Mouse (Mus musculus) kidney, embryonic 16.5 days (tissue): ENCODE results near the gene Mgrn1. TPM values are rescaled to one million over a fixed set of nuclear protein-coding genes. Genes with fewer than 3 reads are reported as not detected.

Experiments used
- ATAC-seq: fragments of 200-750 bp; cut with Nextera tagmentation; 2 replicates; pipeline ENCODE4 v1.8.0; 2017; ENCODE audit warnings: moderate TSS enrichment; ENCODE audit not compliant: low FRiP score, low TSS enrichment
- H3K27ac ChIP-seq: fragments of 300-500 bp; sonication (generic); 2 replicates; pipeline ENCODE4 v1.5.1; 2014; ENCODE audit warnings: low read length
- H3K27me3 ChIP-seq: fragments of 300-500 bp; sonication (generic); 2 replicates; pipeline ENCODE4 v1.6.1; 2014; ENCODE audit warnings: low read length, control low read depth, mixed read lengths; ENCODE audit not compliant: insufficient read depth
- H3K36me3 ChIP-seq: fragments of 300-500 bp; sonication (generic); 2 replicates; pipeline ENCODE4 v1.6.1; 2014; ENCODE audit warnings: low read length, control low read depth, mixed read lengths; ENCODE audit not compliant: insufficient read depth
- H3K4me1 ChIP-seq: fragments of 300-500 bp; sonication (generic); 2 replicates; pipeline ENCODE4 v1.6.1; 2014; ENCODE audit warnings: low read length, control low read depth, mixed read lengths; ENCODE audit not compliant: insufficient read depth
- H3K4me2 ChIP-seq: fragments of 300-500 bp; sonication (generic); replicated peaks from 2 replicates; pipeline ENCODE4 v1.6.1; 2014; ENCODE audit warnings: low read depth, low read length
- H3K4me3 ChIP-seq: fragments of 300-500 bp; sonication (generic); 2 replicates; pipeline ENCODE4 v1.5.1; 2014; ENCODE audit warnings: mild to moderate bottlenecking, low read length
- H3K9ac ChIP-seq: fragments of 300-500 bp; sonication (generic); replicated peaks from 2 replicates; pipeline ENCODE4 v1.6.1; 2014; ENCODE audit warnings: low read length
- H3K9me3 ChIP-seq: fragments of 300-500 bp; sonication (generic); 2 replicates; pipeline ENCODE4 v1.6.1; 2016; ENCODE audit warnings: low read length, control low read depth
- WGBS: fragments of 180-500 bp; shearing (Covaris S2); extraction: QIAGEN DNeasy Blood & Tissue Kit; methylation state at CpG from one replicate; pipeline ENCODE4 v1.1.7; 2014; 5-methylcytosine and 5-hydroxymethylcytosine counted together
- polyA plus RNA-seq: library from polyadenylated mRNA; unstranded; fragments of >200 nt; fragmentation: Nextera tagmentation; extraction: Ambion mirVana; gene quantifications from 2 replicates; pipeline ENCODE4 v1.2.1, GENCODE M21; 2015

The Mgrn1 gene
- polyA plus RNA-seq: 113 and 117 TPM in 2 replicates

- WGBS: under 1% methylated on average over 53 of the region's 74 CpGs
- Histone ChIP-seq H3K4me3 (peak within 1 kb of the TSS; percentile 91), H3K36me3 (no peaks in the 10 kb centered on the region), H3K9me3 (no peaks in the 10 kb centered on the region), H3K4me2 (peak within 1 kb of the TSS; percentile 76), H3K4me1 (peaks cover 31% of the 10 kb centered on the region), H3K27ac (peak within 1 kb of the TSS; percentile 94), H3K9ac (peak within 1 kb of the TSS; percentile 96), H3K27me3 (no peaks in the 10 kb centered on the region)
- ATAC-seq: peak; percentile 90
These were observed at the start of gene Mgrn1 for GRCm38 (mm10) chr16:4885760-4886689. Mgrn1 (plus strand) TSS chr16:4886249.

DNA sequence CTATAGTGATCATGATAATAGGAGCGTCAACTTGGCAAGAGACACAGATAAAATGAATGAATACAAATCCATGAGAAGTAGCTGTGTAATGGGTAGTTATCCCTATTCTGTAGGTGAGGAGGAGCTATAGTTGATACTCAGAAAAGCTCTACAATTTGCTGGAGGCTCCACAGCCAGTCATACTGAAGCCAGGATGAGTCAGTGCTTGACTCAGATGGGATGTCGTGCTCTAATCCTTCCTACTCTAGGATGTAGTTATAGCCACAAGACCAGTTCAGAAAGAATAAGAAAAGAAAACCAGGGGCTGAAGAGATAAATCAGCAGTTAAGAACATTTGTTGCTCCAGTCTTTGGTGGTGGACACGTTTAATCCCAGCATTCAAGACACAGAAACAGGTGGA lies 48.4 kb upstream of the Mgrn1 start:
- no peak overlapping the region for H3K4me3 ChIP-seq
- H3K4me2 ChIP-seq: no peak overlapping the region
- ATAC-seq: no peak
- no peak overlapping the region for H3K27ac ChIP-seq
- H3K36me3 ChIP-seq: no peaks in the 10 kb centered on the region
- H3K9me3 ChIP-seq: no peaks in the 10 kb centered on the region
- H3K27me3 ChIP-seq: no peaks in the 10 kb centered on the region
- H3K9ac ChIP-seq: no peak overlapping the region
- WGBS: 82% methylated on average over 3 of the region's 3 CpGs
- H3K4me1 ChIP-seq: no peaks in the 10 kb centered on the region

GRCm38 (mm10) chr16:4839552-4839951 lies 46.5 kb upstream of the Mgrn1 start:
- no peak for ATAC-seq
- Histone ChIP-seq H3K4me2 (no peak overlapping the region), H3K4me3 (no peak overlapping the region), H3K27me3 (no peaks in the 10 kb centered on the region), H3K36me3 (no peaks in the 10 kb centered on the region), H3K27ac (no peak overlapping the region), H3K9me3 (no peaks in the 10 kb centered on the region), H3K9ac (no peak overlapping the region), H3K4me1 (no peaks in the 10 kb centered on the region)
- 77% methylated on average over 3 of the region's 3 CpGs for whole genome bisulfite sequencing

DNA sequence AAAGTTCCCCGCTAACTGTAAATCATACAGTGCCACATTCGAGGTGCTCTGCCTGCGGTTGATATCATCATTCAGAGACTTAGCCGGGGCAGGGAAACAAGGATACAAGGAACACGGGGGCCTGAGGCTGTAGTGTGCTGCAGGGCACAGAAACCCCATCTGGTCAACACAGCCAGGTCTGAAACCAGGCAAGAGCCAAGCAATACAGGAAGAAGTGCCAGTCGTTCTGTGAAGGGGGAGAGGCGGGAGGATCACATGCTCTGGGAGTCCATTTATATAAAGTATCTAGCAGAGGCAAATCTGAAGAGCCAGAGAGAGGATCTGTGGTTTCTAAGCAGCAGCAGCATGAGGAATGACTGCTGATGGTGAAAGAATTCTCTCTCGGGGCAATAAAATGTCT lies 45.8 kb upstream of the Mgrn1 start:
- Histone ChIP-seq H3K27me3 (no peaks in the 10 kb centered on the region), H3K9ac (no peak overlapping the region), H3K4me1 (no peaks in the 10 kb centered on the region), H3K9me3 (no peaks in the 10 kb centered on the region), H3K27ac (no peak overlapping the region), H3K36me3 (no peaks in the 10 kb centered on the region), H3K4me2 (no peak overlapping the region), H3K4me3 (no peak overlapping the region)
- ATAC-seq: no peak
- 75% methylated on average over 8 of the region's 8 CpGs for WGBS

DNA sequence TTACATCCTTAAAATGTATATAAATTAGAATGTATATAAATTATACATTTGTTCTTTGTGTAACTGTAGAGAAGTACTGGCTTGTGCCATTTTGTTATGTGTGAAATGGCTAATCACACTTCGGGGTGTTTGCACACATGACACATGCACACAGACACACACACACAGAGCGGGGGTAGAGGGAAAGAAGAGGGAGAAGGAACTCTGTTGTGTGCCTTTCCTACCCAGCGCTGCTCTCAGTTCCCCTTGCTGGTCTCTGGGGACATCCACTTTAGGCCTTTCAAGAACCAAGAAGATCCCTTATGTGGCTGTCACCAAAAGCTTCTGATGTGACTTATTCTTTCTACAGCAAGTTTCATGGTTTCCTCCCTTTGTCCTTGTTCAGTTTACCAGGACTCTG lies 39.0 kb upstream of the Mgrn1 start:
- Histone ChIP-seq H3K4me3 (no peak overlapping the region), H3K9me3 (no peaks in the 10 kb centered on the region), H3K4me2 (no peak overlapping the region), H3K4me1 (0 out of 2 replicates have a peak, but pooled peaks cover 7% of the 10 kb centered on the region), H3K36me3 (no peaks in the 10 kb centered on the region), H3K27me3 (no peaks in the 10 kb centered on the region), H3K27ac (no peak overlapping the region), H3K9ac (no peak overlapping the region)
- WGBS: 86% methylated on average over 3 of the region's 3 CpGs
- no peak for ATAC-seq

- 0 out of 2 replicates have a peak, but pooled peaks cover 7% of the 10 kb centered on the region for H3K4me1 ChIP-seq
- no peak overlapping the region for H3K9ac ChIP-seq
- WGBS: 90% methylated on average over 2 of the region's 2 CpGs
- no peak for ATAC-seq
- no peak overlapping the region for H3K4me3 ChIP-seq
- H3K36me3 ChIP-seq: no peaks in the 10 kb centered on the region
- H3K9me3 ChIP-seq: no peaks in the 10 kb centered on the region
- H3K4me2 ChIP-seq: no peak overlapping the region
- no peak overlapping the region for H3K27ac ChIP-seq
- H3K27me3 ChIP-seq: no peaks in the 10 kb centered on the region
These were observed 38.0 kb upstream of the Mgrn1 start for GRCm38 (mm10) chr16:4848090-4848489.

DNA sequence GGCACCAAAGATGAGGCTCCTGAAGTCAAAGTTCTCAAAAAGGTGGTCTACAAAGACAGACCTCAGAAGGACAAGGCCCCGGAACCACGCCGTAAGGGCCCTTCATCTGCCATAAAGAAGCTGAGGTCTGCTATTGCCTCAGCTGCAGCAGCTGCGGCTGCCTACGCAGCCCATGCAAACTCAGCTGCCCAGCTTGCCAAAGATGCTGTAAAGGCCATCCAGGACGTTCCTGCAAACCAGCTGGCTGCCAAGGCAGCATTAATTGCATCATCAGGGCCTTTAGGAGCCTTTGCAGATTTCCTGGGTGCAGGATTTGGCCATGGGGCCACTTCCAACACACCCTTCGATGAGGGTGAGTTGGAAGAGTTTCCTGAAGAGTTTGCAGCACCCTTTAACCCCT lies 35.7 kb upstream of the Mgrn1 start:
- no peak overlapping the region for H3K4me2 ChIP-seq
- no peaks in the 10 kb centered on the region for H3K9me3 ChIP-seq
- ATAC-seq: no peak
- peak overlapping the region; percentile 25; the same call in 1 of the 2 replicates for H3K27ac ChIP-seq
- no peak overlapping the region for H3K4me3 ChIP-seq
- WGBS: 78% methylated on average over 7 of the region's 7 CpGs
- no peak overlapping the region for H3K9ac ChIP-seq
- H3K27me3 ChIP-seq: no peaks in the 10 kb centered on the region
- no peaks in the 10 kb centered on the region for H3K36me3 ChIP-seq
- 0 out of 2 replicates have a peak, but pooled peaks cover 7% of the 10 kb centered on the region for H3K4me1 ChIP-seq

DNA sequence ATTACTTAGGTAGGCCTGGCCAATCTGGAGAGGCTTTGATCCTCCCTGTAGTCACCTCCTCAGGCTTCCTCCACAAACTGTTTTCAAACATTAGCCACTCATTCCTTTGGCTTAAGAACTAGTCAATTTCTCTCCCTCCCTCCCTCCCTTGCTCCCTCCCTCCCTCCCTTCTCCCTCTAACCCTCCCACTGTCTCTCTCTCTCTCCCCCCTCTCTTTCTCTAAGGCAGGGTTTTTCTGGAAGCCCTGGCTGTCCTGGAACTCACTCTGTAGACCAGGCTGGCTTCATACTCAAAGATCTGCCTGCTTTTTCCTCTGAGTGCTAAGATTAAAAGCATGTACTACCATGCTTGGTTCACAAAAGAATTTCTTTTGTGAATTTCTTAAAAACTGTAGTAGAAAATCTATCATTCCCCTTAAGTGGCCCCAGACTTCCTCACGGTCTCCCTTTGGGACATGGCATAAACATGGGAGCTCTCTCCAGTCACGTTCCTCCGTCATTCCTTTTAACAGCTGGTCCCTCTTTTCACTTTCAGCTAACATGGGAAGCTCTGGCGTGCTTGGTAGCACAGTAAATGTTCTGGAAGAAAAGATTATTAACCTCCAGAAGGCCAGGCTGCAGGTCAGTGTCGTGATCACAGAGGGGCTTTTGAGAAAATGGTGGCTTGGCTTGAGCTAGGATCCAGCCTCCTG lies 35.0 kb upstream of the Mgrn1 start:
- no peak overlapping the region for H3K4me3 ChIP-seq
- H3K4me2 ChIP-seq: no peak overlapping the region
- no peaks in the 10 kb centered on the region for H3K27me3 ChIP-seq
- 40% methylated on average over 5 of the region's 5 CpGs for WGBS
- no peaks in the 10 kb centered on the region for H3K36me3 ChIP-seq
- H3K9me3 ChIP-seq: no peaks in the 10 kb centered on the region
- H3K27ac ChIP-seq: peak overlapping the region; percentile 25
- 0 out of 2 replicates have a peak, but pooled peaks have one; percentile 54 for ATAC-seq
- H3K9ac ChIP-seq: no peak overlapping the region
- H3K4me1 ChIP-seq: 0 out of 2 replicates have a peak, but pooled peaks cover 7% of the 10 kb centered on the region

GRCm38 (mm10) chr16:4855046-4855650 lies 30.9 kb upstream of the Mgrn1 start:
- Histone ChIP-seq H3K4me1 (0 out of 2 replicates have a peak, but pooled peaks cover 7% of the 10 kb centered on the region), H3K9me3 (no peaks in the 10 kb centered on the region), H3K36me3 (no peaks in the 10 kb centered on the region), H3K4me3 (no peak overlapping the region), H3K4me2 (no peak overlapping the region), H3K27me3 (no peaks in the 10 kb centered on the region), H3K27ac (no peak overlapping the region), H3K9ac (no peak overlapping the region)
- ATAC-seq: no peak
- WGBS: 51% methylated on average over 5 of the region's 5 CpGs
